Mouse (Mus musculus): ENCODE results near the gene Fgb.

Fgb gene

GRCm38 (mm10) chr3:83027546-83028251 lies 22.0 kb downstream of the Fgb start:
- DNase-seq: no peak

GRCm38 (mm10) chr3:83025475-83026301 lies 24.0 kb downstream of the Fgb start, which contains the start of gene Fga:
TSS of gene Fga (plus strand) at chr3:83026076.
- no peak for DNase-seq

- DNase-seq: no peak
Observed at GRCm38 (mm10) chr3:83025036-83025435, 24.6 kb downstream of the Fgb start.

- no peak for DNase-seq
Observed at GRCm38 (mm10) chr3:83021176-83021575, 28.5 kb downstream of the Fgb start.

- no peak for DNase-seq
Observed at GRCm38 (mm10) chr3:83020387-83020786, 29.3 kb downstream of the Fgb start.

GRCm38 (mm10) chr3:83016236-83016635 lies 33.4 kb downstream of the Fgb start:
- DNase-seq: no peak

- DNase-seq: no peak
Observed at GRCm38 (mm10) chr3:83013951-83014350, 35.7 kb downstream of the Fgb start.

GRCm38 (mm10) chr3:83012636-83013035 lies 37.0 kb downstream of the Fgb start:
- no peak for DNase-seq

- no peak for DNase-seq
Observed at GRCm38 (mm10) chr3:83011565-83011964, 38.1 kb downstream of the Fgb start.

GRCm38 (mm10) chr3:83011136-83011535 lies 38.5 kb downstream of the Fgb start:
- no peak for DNase-seq

GRCm38 (mm10) chr3:83010291-83010690 lies 39.4 kb downstream of the Fgb start:
- DNase-seq: no peak

GRCm38 (mm10) chr3:83007557-83007956 lies 42.1 kb downstream of the Fgb start, which contains the start of gene Fgg:
TSS of gene Fgg (plus strand) at chr3:83007724.
- no peak for DNase-seq

GRCm38 (mm10) chr3:83004801-83005200 lies 44.9 kb downstream of the Fgb start:
- no peak for DNase-seq

GRCm38 (mm10) chr3:83003068-83003467 lies 46.6 kb downstream of the Fgb start:
- DNase-seq: no peak

- peak in 1 of 2 experiments; percentile 31 for DNase-seq
Observed at GRCm38 (mm10) chr3:83002191-83002590, 47.5 kb downstream of the Fgb start.

GRCm38 (mm10) chr3:82999995-83000394 lies 49.7 kb downstream of the Fgb start:
- no peak for DNase-seq

- DNase-seq: peak in 1 of 2 experiments; percentile 48
Observed at GRCm38 (mm10) chr3:82998772-82999463, 50.7 kb downstream of the Fgb start.

GRCm38 (mm10) chr3:82996656-82997055 lies 53.0 kb downstream of the Fgb start:
- no peak for DNase-seq

GRCm38 (mm10) chr3:82995368-82995767 lies 54.3 kb downstream of the Fgb start:
- peak; percentile 40 to 68 for DNase-seq

GRCm38 (mm10) chr3:82992956-82993355 lies 56.7 kb downstream of the Fgb start:
- no peak for DNase-seq

GRCm38 (mm10) chr3:82991963-82992362 lies 57.7 kb downstream of the Fgb start:
- DNase-seq: no peak
